ENCODE assay signal across 10 mouse cellular contexts in genomic region chr17:10769873-10770272, GRCm38 (mm10).
DNase-seq lines count a peak whose midpoint lies in the region; ATAC-seq and TF ChIP-seq lines count a peak whose summit lies in the region.
"Had no signal": no experiment of that assay in that cellular context is flagged by ENCODE, and none has a peak within 500 bp of the region (broad histone marks: within the 10 kb centered on the region; RNA-seq: fewer than 3 reads in every experiment).

No protein-coding gene starts in this region.

- no peaks in the 10 kb centered on the region for H3K9me3 ChIP-seq in kidney, embryonic 15.5 days (replicated peaks)
- H3K9me3 ChIP-seq in neural tube, embryonic 11.5 days (ENCODE audit: control insufficient read depth, low read length) = no peaks in the 10 kb centered on the region
- H3K9me3 ChIP-seq: forebrain, embryonic 15.5 days; lung, embryonic 15.5 days had no signal

- H3K27ac ChIP-seq in kidney, embryonic 15.5 days = no peak overlapping the region
- H3K27ac ChIP-seq in cerebellum, adult 2 months (ENCODE audit: insufficient read depth, low read length) = peak overlapping the region; percentile 68
- H3K27ac ChIP-seq in neural tube, embryonic 11.5 days (ENCODE audit: low read depth, low read length) = peak overlapping the region; percentile 40; the same call in 1 of the 2 replicates
- H3K27ac ChIP-seq: forebrain, embryonic 15.5 days; lung, embryonic 15.5 days had no signal

- no peak for TF ChIP-seq POLR2A in cerebellum, adult 2 months (IDR thresholded peaks at IDR 0.05; ENCODE audit: borderline replicate concordance, insufficient read depth, low read length)

- DNase-seq in kidney, adult 11 months = no peak
- peak; percentile 26 to 56 for DNase-seq in cerebellum, adult 2 months
- DNase-seq in embryo, embryonic 9.5 days (ENCODE audit: extremely low spot score) = peak; percentile 28
- peak; percentile 28 for DNase-seq in neural tube, embryonic 11.5 days (ENCODE audit: low spot score)
- no peak for DNase-seq in heart, postnatal 4 days
- DNase-seq in heart, postnatal 25 days (ENCODE audit: low spot score) = no peak
- DNase-seq: heart, postnatal 10 days had no signal

- H3K36me3 ChIP-seq in kidney, embryonic 15.5 days = no peaks in the 10 kb centered on the region
- H3K36me3 ChIP-seq in neural tube, embryonic 11.5 days (ENCODE audit: control insufficient read depth, insufficient read depth, low read length) = no peaks in the 10 kb centered on the region
- H3K36me3 ChIP-seq: forebrain, embryonic 15.5 days; lung, embryonic 15.5 days had no signal

- 14% methylated on average over 6 of the region's 6 CpGs for WGBS in kidney, embryonic 15.5 days
- 22% methylated on average over 6 of the region's 6 CpGs for WGBS in cerebellum, adult 2 months
- WGBS in neural tube, embryonic 11.5 days = 11% methylated on average over 6 of the region's 6 CpGs

- peaks cover 14% of the 10 kb centered on the region for H3K4me1 ChIP-seq in kidney, embryonic 15.5 days
- no peaks in the 10 kb centered on the region; the same call in none of the 2 replicates for H3K4me1 ChIP-seq in cerebellum, adult 2 months (ENCODE audit: control insufficient read depth, insufficient read depth, low read length)
- H3K4me1 ChIP-seq in neural tube, embryonic 11.5 days (ENCODE audit: control insufficient read depth, insufficient read depth, low read length) = peaks cover 9% of the 10 kb centered on the region
- H3K4me1 ChIP-seq: lung, embryonic 15.5 days had no signal

- H3K4me2 ChIP-seq in kidney, embryonic 15.5 days = no peak overlapping the region
- H3K4me2 ChIP-seq in neural tube, embryonic 11.5 days (ENCODE audit: low read depth) = no peak overlapping the region
- H3K4me2 ChIP-seq: forebrain, embryonic 15.5 days; lung, embryonic 15.5 days had no signal

- TF ChIP-seq CTCF in cerebellum, adult 2 months (IDR thresholded peaks at IDR 0.05; ENCODE audit: borderline replicate concordance, insufficient read depth, low read depth, low read length) = no peak

- H3K9ac ChIP-seq in kidney, embryonic 15.5 days = no peak overlapping the region
- H3K9ac ChIP-seq in neural tube, embryonic 11.5 days (ENCODE audit: low read length) = no peak overlapping the region
- H3K9ac ChIP-seq: forebrain, embryonic 15.5 days; lung, embryonic 15.5 days had no signal

- ATAC-seq in kidney, embryonic 15.5 days (replicated peaks; ENCODE audit: low FRiP score) = peak; percentile 44
- ATAC-seq in neural tube, embryonic 11.5 days (ENCODE audit: insufficient read depth, low FRiP score, low TSS enrichment) = no peak
- ATAC-seq: forebrain, embryonic 15.5 days had no signal

- H3K4me3 ChIP-seq in kidney, embryonic 15.5 days (replicated peaks) = no peak overlapping the region
- no peak overlapping the region for H3K4me3 ChIP-seq in cerebellum, adult 2 months (replicated peaks; ENCODE audit: insufficient read depth, low read depth, low read length)
- no peak overlapping the region for H3K4me3 ChIP-seq in neural tube, embryonic 11.5 days (ENCODE audit: low read depth, low read length)
- H3K4me3 ChIP-seq: forebrain, embryonic 15.5 days; lung, embryonic 15.5 days had no signal

- intact Hi-C loops in heart, postnatal 25 days (cut with DNase I) = no loop called here

- no peaks in the 10 kb centered on the region for H3K27me3 ChIP-seq in kidney, embryonic 15.5 days
- H3K27me3 ChIP-seq in cerebellum, adult 2 months (ENCODE audit: control insufficient read depth, insufficient read depth, low read length) = no peaks in the 10 kb centered on the region
- no peaks in the 10 kb centered on the region for H3K27me3 ChIP-seq in neural tube, embryonic 11.5 days (ENCODE audit: control insufficient read depth, insufficient read depth, low read length)
- H3K27me3 ChIP-seq: forebrain, embryonic 15.5 days; lung, embryonic 15.5 days had no signal

Comparison
In these comparisons a context has a peak if more than half of its experiments do, and no peak if none do; other contexts are left out.
1. DNase-seq: peak in cerebellum, adult 2 months (2 of 2), embryo, embryonic 9.5 days (single experiment) and neural tube, embryonic 11.5 days (single experiment); none in kidney, adult 11 months (single experiment), heart, postnatal 4 days (single experiment) and heart, postnatal 25 days (single experiment).